Mouse (Mus musculus) lung, embryonic 14.5 days (tissue): ENCODE results near the gene 4931428F04Rik. TPM values are rescaled to one million over a fixed set of nuclear protein-coding genes. Genes with fewer than 3 reads are reported as not detected.
"Not testable (repeated sequence)": the region's sequence is repeated elsewhere in the genome, so short reads cannot be mapped to it uniquely, and the experiment has no call there.

Experiments used
- ATAC-seq: fragments of 200-750 bp; cut with Nextera tagmentation; 2 replicates; pipeline ENCODE4 v1.8.0; 2017; ENCODE audit warnings: mild to moderate bottlenecking, moderate TSS enrichment, moderate library complexity; ENCODE audit not compliant: insufficient read depth
- DNase-seq: peaks from one replicate; pipeline ENCODE4 v3.0.0-alpha.2; 2015
- H3K27ac ChIP-seq: fragments of 300-500 bp; sonication (generic); 2 replicates; pipeline ENCODE4 v1.5.1; 2014; ENCODE audit warnings: low read depth, mild to moderate bottlenecking, moderate library complexity
- H3K27me3 ChIP-seq: fragments of 300-500 bp; sonication (generic); 2 replicates; pipeline ENCODE4 v1.6.1; 2014; ENCODE audit warnings: low read length, control low read depth; ENCODE audit not compliant: insufficient read depth
- H3K36me3 ChIP-seq: fragments of 300-500 bp; sonication (generic); 2 replicates; pipeline ENCODE4 v1.6.1; 2014; ENCODE audit warnings: control low read depth; ENCODE audit not compliant: insufficient read depth
- H3K4me1 ChIP-seq: fragments of 300-500 bp; sonication (generic); 2 replicates; pipeline ENCODE4 v1.6.1; 2014; ENCODE audit warnings: antibody characterized with exemption, control low read depth; ENCODE audit not compliant: insufficient read depth
- H3K4me2 ChIP-seq: fragments of 300-500 bp; sonication (generic); 2 replicates; pipeline ENCODE4 v1.6.1; 2014; ENCODE audit warnings: mild to moderate bottlenecking
- H3K4me3 ChIP-seq: fragments of 300-500 bp; sonication (generic); 2 replicates; pipeline ENCODE4 v1.5.1; 2014; ENCODE audit warnings: low read depth, low read length
- H3K9ac ChIP-seq: fragments of 300-500 bp; sonication (generic); 2 replicates; pipeline ENCODE4 v1.6.1; 2014
- H3K9me3 ChIP-seq: fragments of 300-500 bp; sonication (generic); 2 replicates; pipeline ENCODE4 v1.6.1; 2016; ENCODE audit warnings: low read depth, low read length, control low read depth
- CTCF ChIP-seq: IDR thresholded peaks from 2 replicates; pipeline ENCODE4 v1.5.1; 2016; ENCODE audit warnings: antibody characterized with exemption, low read depth
- WGBS: fragments of 180-500 bp; shearing (Covaris S2); extraction: QIAGEN DNeasy Blood & Tissue Kit; methylation state at CpG from one replicate; pipeline ENCODE4 v1.1.7; 2014; 5-methylcytosine and 5-hydroxymethylcytosine counted together
- polyA plus RNA-seq: library from polyadenylated mRNA; unstranded; fragments of >200 nt; fragmentation: Nextera tagmentation; extraction: Ambion mirVana; gene quantifications from 2 replicates; pipeline ENCODE4 v1.2.1, GENCODE M21; 2014

4931428F04Rik gene
- polyA plus RNA-seq, 1 experiment from 2014 or later = 9.0 TPM

DNA sequence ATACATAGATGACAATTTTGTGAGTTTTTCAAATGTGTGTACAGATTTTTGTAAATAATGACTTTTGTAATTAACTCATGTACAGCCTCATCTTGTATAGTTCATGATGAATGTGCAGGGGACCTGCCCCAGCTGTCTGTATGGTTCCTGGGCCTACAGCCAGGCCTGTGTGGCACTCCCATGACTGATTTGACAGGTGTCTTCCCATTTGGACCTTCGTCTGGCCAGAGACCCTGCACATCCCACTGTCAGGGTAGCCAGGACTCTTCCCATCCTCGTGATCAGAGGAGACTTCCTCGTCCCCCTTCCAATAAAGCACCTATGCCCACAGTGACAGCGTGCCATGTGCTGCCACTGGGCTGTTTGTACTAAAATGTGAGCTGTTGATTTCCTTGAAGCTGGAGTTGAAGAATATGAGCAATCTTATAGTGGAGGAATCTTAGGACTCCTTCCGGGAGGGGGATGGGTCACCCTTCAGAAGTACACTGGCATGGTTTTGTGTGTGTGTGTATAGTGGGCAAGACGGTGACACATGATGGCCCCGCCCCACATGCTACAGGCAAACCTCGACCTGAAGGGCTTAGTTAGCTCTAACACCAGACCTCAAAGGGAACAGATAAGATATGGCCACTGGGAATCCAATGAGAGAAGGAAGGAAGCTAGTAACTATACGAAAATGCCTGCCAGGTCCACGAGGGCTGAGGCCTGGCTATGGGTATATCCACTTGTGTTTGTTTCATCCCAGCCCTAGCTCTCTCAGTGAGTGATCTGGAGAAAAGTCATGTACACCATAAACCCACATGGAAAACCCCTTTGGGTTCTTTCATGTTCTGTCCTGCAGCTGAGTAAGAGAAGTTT lies 36.8 kb downstream of the 4931428F04Rik start:
- H3K4me2 ChIP-seq = peak overlapping the region; percentile 98
- H3K27ac ChIP-seq = no peak overlapping the region
- peak overlapping the region; percentile 63; the same call in 1 of the 2 replicates for H3K4me3 ChIP-seq
- peaks cover 57% of the 10 kb centered on the region for H3K36me3 ChIP-seq
- DNase-seq = no peak
- no peaks in the 10 kb centered on the region for H3K9me3 ChIP-seq
- no peak for TF ChIP-seq CTCF
- no peak overlapping the region for H3K9ac ChIP-seq
- 75% methylated on average over 10 of the region's 10 CpGs for WGBS
- H3K27me3 ChIP-seq = peaks cover 1% of the 10 kb centered on the region
- H3K4me1 ChIP-seq = peaks cover 2% of the 10 kb centered on the region; the same call in 1 of the 2 replicates
- ATAC-seq = no peak

DNA sequence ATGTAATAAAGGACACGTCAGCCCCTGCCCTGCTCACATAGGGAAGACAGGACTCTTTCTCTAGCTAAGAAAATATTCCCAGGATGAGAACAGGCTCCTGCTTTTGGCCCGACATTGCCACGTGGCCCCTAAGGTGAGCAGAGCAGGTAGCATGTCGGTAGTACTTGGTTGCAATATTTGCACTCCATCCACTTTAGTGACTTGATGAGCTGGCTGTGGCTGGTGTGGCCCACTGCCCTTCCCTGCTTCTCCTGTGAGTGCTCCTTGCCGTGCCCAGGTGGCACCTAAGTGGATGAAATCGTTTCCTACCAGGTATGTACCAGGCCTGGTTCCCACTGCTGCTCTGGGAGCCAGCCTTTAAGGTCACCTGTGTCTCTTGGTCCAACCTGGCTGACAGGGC lies 37.7 kb downstream of the 4931428F04Rik start:
- no peak for TF ChIP-seq CTCF
- H3K4me2 ChIP-seq = no peak overlapping the region
- peaks cover 2% of the 10 kb centered on the region; the same call in 1 of the 2 replicates for H3K4me1 ChIP-seq
- WGBS = 83% methylated on average over 6 of the region's 6 CpGs
- no peak for DNase-seq
- no peaks in the 10 kb centered on the region for H3K9me3 ChIP-seq
- no peak overlapping the region for H3K27ac ChIP-seq
- no peak overlapping the region for H3K4me3 ChIP-seq
- no peak for ATAC-seq
- H3K36me3 ChIP-seq = peaks cover 65% of the 10 kb centered on the region
- H3K27me3 ChIP-seq = no peaks in the 10 kb centered on the region
- H3K9ac ChIP-seq = no peak overlapping the region

GRCm38 (mm10) chr8:105241016-105241415 lies 48.6 kb downstream of the 4931428F04Rik start:
- peaks cover 55% of the 10 kb centered on the region for H3K36me3 ChIP-seq
- no peak overlapping the region for H3K9ac ChIP-seq
- DNase-seq = no peak

GRCm38 (mm10) chr8:105237442-105238142 lies 52.1 kb downstream of the 4931428F04Rik start:
- Histone ChIP-seq H3K36me3 (peaks cover 60% of the 10 kb centered on the region), H3K9me3 (no peaks in the 10 kb centered on the region), H3K27me3 (no peaks in the 10 kb centered on the region), H3K27ac (no peak overlapping the region), H3K4me1 (no peaks in the 10 kb centered on the region), H3K9ac (no peak overlapping the region), H3K4me3 (no peak overlapping the region), H3K4me2 (no peak overlapping the region)
- DNase-seq (no peak), ATAC-seq (no peak)
- 84% methylated on average over 14 of the region's 14 CpGs for WGBS
- no peak for TF ChIP-seq CTCF

More at GRCm38 (mm10) chr8:105241016-105241415, 48.6 kb downstream of the 4931428F04Rik start:
- no peak for TF ChIP-seq CTCF
- H3K4me3 ChIP-seq = no peak overlapping the region
- H3K4me1 ChIP-seq = no peaks in the 10 kb centered on the region
- no peak overlapping the region for H3K4me2 ChIP-seq
- no peaks in the 10 kb centered on the region for H3K9me3 ChIP-seq
- H3K27me3 ChIP-seq = no peaks in the 10 kb centered on the region
- WGBS = 90% methylated on average over 7 of the region's 7 CpGs
- ATAC-seq = no peak
- no peak overlapping the region for H3K27ac ChIP-seq

DNA sequence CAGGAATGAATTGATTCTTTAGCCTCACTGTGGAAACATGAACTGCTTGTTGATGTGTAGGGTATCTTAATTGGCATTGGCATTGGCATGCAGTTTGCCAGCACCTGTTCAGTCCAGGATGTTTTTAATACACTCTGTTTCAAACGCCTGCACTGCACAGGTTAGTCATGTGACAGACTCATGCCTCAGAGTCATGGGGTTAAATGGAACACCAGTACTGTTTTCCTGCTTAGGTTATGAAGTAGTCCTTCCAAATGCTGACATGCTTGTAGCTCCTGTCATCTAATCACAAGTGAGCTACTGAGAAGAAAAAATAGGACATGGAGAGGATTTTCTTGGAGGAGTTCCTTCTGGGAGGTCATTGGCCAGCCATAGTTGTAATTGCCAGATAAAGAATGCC lies 54.5 kb downstream of the 4931428F04Rik start:
- no peaks in the 10 kb centered on the region for H3K9me3 ChIP-seq
- no peaks in the 10 kb centered on the region for H3K27me3 ChIP-seq
- DNase-seq (no peak), ATAC-seq (no peak)
- H3K4me1 ChIP-seq = no peaks in the 10 kb centered on the region
- H3K9ac ChIP-seq = no peak overlapping the region
- H3K4me3 ChIP-seq = no peak overlapping the region
- H3K4me2 ChIP-seq = no peak overlapping the region
- H3K36me3 ChIP-seq = peaks cover 47% of the 10 kb centered on the region
- H3K27ac ChIP-seq = no peak overlapping the region
- WGBS = 75% methylated on average over 1 of the region's 1 CpGs
- TF ChIP-seq CTCF = no peak

DNA sequence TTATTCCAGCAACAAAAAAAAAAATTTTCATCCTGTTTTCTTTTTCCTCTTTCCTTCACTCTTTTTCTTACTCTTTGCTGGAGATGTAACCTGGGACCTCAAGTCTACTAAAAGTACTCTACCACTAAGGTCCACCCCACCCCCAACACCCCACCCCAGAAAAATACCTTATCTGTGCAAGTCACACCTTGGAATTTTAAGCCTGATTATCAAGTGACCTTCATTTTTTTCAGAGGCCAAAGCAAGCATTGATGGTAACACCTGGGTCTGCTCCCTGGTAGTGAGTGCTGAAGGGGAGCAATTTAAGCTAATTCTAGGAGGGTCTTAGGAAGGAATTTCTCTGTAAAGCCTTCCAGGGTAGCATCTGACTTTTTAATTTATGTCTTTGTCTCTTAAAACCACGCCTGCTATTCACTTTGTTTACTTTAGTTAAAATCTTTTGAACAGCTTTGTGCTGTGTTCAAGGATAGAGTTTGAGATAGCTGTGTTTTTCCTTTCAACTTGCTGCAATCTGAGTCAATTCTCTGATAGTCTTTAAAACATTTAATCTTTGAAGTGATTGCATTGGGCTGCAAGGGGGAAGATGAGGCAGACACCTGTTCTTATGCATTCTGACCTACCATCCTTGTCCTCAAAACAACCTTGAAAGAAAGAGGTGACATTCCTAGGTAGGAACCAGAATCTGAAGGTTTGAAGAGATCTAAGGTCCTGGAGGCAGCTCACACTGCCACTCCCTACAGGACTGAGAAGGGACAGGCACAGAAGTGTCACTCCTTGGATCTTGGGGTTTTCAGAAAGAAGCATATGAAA lies 56.3 kb downstream of the 4931428F04Rik start:
- no peak overlapping the region for H3K4me2 ChIP-seq
- H3K9me3 ChIP-seq = no peaks in the 10 kb centered on the region
- DNase-seq = no peak
- no peak for TF ChIP-seq CTCF
- H3K4me3 ChIP-seq = no peak overlapping the region
- no peak overlapping the region for H3K9ac ChIP-seq
- H3K4me1 ChIP-seq = no peaks in the 10 kb centered on the region
- no peak for ATAC-seq
- no peaks in the 10 kb centered on the region for H3K27me3 ChIP-seq
- peaks cover 30% of the 10 kb centered on the region for H3K36me3 ChIP-seq
- 32% methylated on average over 1 of the region's 1 CpGs for WGBS
- H3K27ac ChIP-seq = no peak overlapping the region

DNA sequence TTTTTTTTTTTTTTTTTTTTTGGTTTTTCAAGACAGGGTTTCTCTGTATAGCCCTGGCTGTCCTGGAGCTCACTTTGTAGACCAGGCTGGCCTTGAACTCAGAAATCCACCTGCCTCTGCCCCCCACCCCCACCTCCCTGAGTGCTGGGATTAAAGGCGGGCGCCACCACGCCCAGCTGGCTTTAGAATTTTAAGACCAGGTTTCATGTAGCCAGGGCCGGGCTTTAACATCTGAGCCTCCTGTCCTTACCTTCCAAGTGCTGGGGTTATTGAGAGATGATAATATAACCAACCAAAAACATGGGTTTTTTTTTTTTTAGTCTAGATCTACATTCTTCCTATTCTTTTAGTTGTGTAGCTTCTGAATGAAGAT lies 57.4 kb downstream of the 4931428F04Rik start:
- not testable (repeated sequence) for H3K4me1 ChIP-seq, ATAC-seq, H3K9me3 ChIP-seq, H3K27me3 ChIP-seq, H3K9ac ChIP-seq, H3K27ac ChIP-seq, DNase-seq, H3K4me3 ChIP-seq, H3K4me2 ChIP-seq
- 87% methylated on average over 4 of the region's 4 CpGs for WGBS
- H3K36me3 ChIP-seq = peaks cover 30% of the 10 kb centered on the region
